Mouse (Mus musculus): ENCODE data around the gene Sv2c.

Sv2c gene

GRCm38 (mm10) chr13:95974106-95974505 lies 158.3 kb downstream of the Sv2c start:
- in situ Hi-C loops (cut with MboI, MseI): loop anchor here (5.0 to 25.0 kb wide), 2 partner anchors 33 to 412 kb away; no protein-coding TSS in a partner anchor

- in situ Hi-C loops (cut with MboI, MseI): loop anchor here (5.0 to 25.0 kb wide), 2 partner anchors 34 to 411 kb away; no protein-coding TSS in a partner anchor
These were observed 158.9 kb downstream of the Sv2c start for GRCm38 (mm10) chr13:95973368-95973958.

- in situ Hi-C loops (cut with MboI, MseI): loop anchor here in 1 of 2 experiments (10.0 to 25.0 kb wide), 2 partner anchors 406 to 417 kb away; partner anchors contain the start of gene Poc5
These were observed 164.3 kb downstream of the Sv2c start for GRCm38 (mm10) chr13:95968031-95968430.

- in situ Hi-C loops (cut with MboI, MseI): loop anchor here in 1 of 2 experiments (10.0 to 25.0 kb wide), 2 partner anchors 404 to 418 kb away; partner anchors contain the start of gene Poc5
These were observed 165.6 kb downstream of the Sv2c start for GRCm38 (mm10) chr13:95966791-95967190.

GRCm38 (mm10) chr13:95965596-95965995 lies 166.8 kb downstream of the Sv2c start:
- in situ Hi-C loops (cut with MboI, MseI): loop anchor here in 1 of 2 experiments (10.0 to 25.0 kb wide), 2 partner anchors 403 to 419 kb away; partner anchors contain the start of gene Poc5

- in situ Hi-C loops (cut with MboI, MseI): loop anchor here in 1 of 2 experiments (10.0 to 25.0 kb wide), 2 partner anchors 403 to 420 kb away; partner anchors contain the start of gene Poc5
These were observed 167.2 kb downstream of the Sv2c start for GRCm38 (mm10) chr13:95965162-95965561.

GRCm38 (mm10) chr13:95964226-95964625 lies 168.2 kb downstream of the Sv2c start:
- in situ Hi-C loops (cut with MboI, MseI): loop anchor here in 1 of 2 experiments (5.0 to 25.0 kb wide), 3 partner anchors 72 to 421 kb away; partner anchors contain the start of genes Iqgap2 and Poc5

GRCm38 (mm10) chr13:95963671-95964070 lies 168.7 kb downstream of the Sv2c start:
- in situ Hi-C loops (cut with MboI, MseI): loop anchor here in 1 of 2 experiments (5.0 to 25.0 kb wide), 3 partner anchors 71 to 421 kb away; partner anchors contain the start of genes Iqgap2 and Poc5

GRCm38 (mm10) chr13:95961905-95962304 lies 170.5 kb downstream of the Sv2c start:
- in situ Hi-C loops (cut with MboI, MseI): loop anchor here in 1 of 2 experiments (5.0 to 25.0 kb wide), 3 partner anchors 70 to 423 kb away; partner anchors contain the start of genes Iqgap2 and Poc5

GRCm38 (mm10) chr13:95961191-95961791 lies 171.1 kb downstream of the Sv2c start:
- in situ Hi-C loops (cut with MboI, MseI): loop anchor here in 1 of 2 experiments (5.0 to 25.0 kb wide), 3 partner anchors 69 to 424 kb away; partner anchors contain the start of genes Iqgap2 and Poc5

- in situ Hi-C loops (cut with MboI, MseI): loop anchor here in 1 of 2 experiments (5.0 to 25.0 kb wide), 3 partner anchors 68 to 424 kb away; partner anchors contain the start of genes Iqgap2 and Poc5
These were observed 171.7 kb downstream of the Sv2c start for GRCm38 (mm10) chr13:95960477-95961185.

- in situ Hi-C loops (cut with MboI, MseI): loop anchor here in 1 of 2 experiments (5.0 to 25.0 kb wide), 3 partner anchors 68 to 425 kb away; partner anchors contain the start of genes Iqgap2 and Poc5
These were observed 172.5 kb downstream of the Sv2c start for GRCm38 (mm10) chr13:95959651-95960476.

GRCm38 (mm10) chr13:95957134-95957533 lies 175.2 kb downstream of the Sv2c start:
- in situ Hi-C loops (cut with MboI, MseI): loop anchor here in 1 of 2 experiments (25.0 kb wide), 1 partner anchor 395 kb away; no protein-coding TSS in a partner anchor

GRCm38 (mm10) chr13:95956327-95956781 lies 176.0 kb downstream of the Sv2c start:
- in situ Hi-C loops (cut with MboI, MseI): loop anchor here in 1 of 2 experiments (25.0 kb wide), 1 partner anchor 394 kb away; no protein-coding TSS in a partner anchor

- in situ Hi-C loops (cut with MboI, MseI): loop anchor here in 1 of 2 experiments (25.0 kb wide), 1 partner anchor 393 kb away; no protein-coding TSS in a partner anchor
These were observed 177.2 kb downstream of the Sv2c start for GRCm38 (mm10) chr13:95955204-95955603.

- in situ Hi-C loops (cut with MboI, MseI): loop anchor here in 1 of 2 experiments (25.0 kb wide), 1 partner anchor 391 kb away; no protein-coding TSS in a partner anchor
These were observed 178.7 kb downstream of the Sv2c start for GRCm38 (mm10) chr13:95953636-95954035.

GRCm38 (mm10) chr13:95952263-95952662 lies 180.1 kb downstream of the Sv2c start:
- in situ Hi-C loops (cut with MboI, MseI): loop anchor here in 1 of 2 experiments (25.0 kb wide), 1 partner anchor 390 kb away; no protein-coding TSS in a partner anchor

- in situ Hi-C loops (cut with MboI, MseI): loop anchor here in 1 of 2 experiments (25.0 kb wide), 1 partner anchor 389 kb away; no protein-coding TSS in a partner anchor
These were observed 181.1 kb downstream of the Sv2c start for GRCm38 (mm10) chr13:95951098-95951894.
